Mouse (Mus musculus) embryonic facial prominence, embryonic 11.5 days (tissue): ENCODE results near the gene Spast. TPM values are rescaled to one million over a fixed set of nuclear protein-coding genes. Genes with fewer than 3 reads are reported as not detected.
"Not testable (repeated sequence)": the region's sequence is repeated elsewhere in the genome, so short reads cannot be mapped to it uniquely, and the experiment has no call there.

Experiments
- ATAC-seq: fragments of 200-750 bp; cut with Nextera tagmentation; replicated peaks from 2 replicates; pipeline ENCODE4 v1.8.0; 2017; ENCODE audit warnings: low read depth; ENCODE audit not compliant: insufficient number of reproducible peaks, low FRiP score, low TSS enrichment
- DNase-seq: peaks from one replicate; pipeline ENCODE4 v3.0.0-alpha.2; 2015; ENCODE audit warnings: low spot score
- H3K27ac ChIP-seq: fragments of 300-500 bp; sonication (generic); replicated peaks from 2 replicates; pipeline ENCODE4 v1.5.1; 2014; ENCODE audit warnings: mild to moderate bottlenecking, low read depth, low read length, control low read depth
- H3K27me3 ChIP-seq: fragments of 300-500 bp; sonication (generic); 2 replicates; pipeline ENCODE4 v1.6.1; 2014; ENCODE audit warnings: mild to moderate bottlenecking, low read length, moderate library complexity, mixed read lengths; ENCODE audit not compliant: control insufficient read depth, insufficient read depth
- H3K36me3 ChIP-seq: fragments of 300-500 bp; sonication (generic); replicated peaks from 2 replicates; pipeline ENCODE4 v1.6.1; 2014; ENCODE audit warnings: low read depth, mild to moderate bottlenecking, low read length, moderate library complexity, mixed read lengths; ENCODE audit not compliant: control insufficient read depth, insufficient read depth
- H3K4me1 ChIP-seq: fragments of 300-500 bp; sonication (generic); 2 replicates; pipeline ENCODE4 v1.6.1; 2014; ENCODE audit warnings: low read length, mixed read lengths; ENCODE audit not compliant: control insufficient read depth, insufficient read depth
- H3K4me2 ChIP-seq: fragments of 300-500 bp; sonication (generic); 2 replicates; pipeline ENCODE4 v1.6.1; 2014; ENCODE audit warnings: low read depth, mild to moderate bottlenecking, control low read depth, low read length, moderate library complexity
- H3K4me3 ChIP-seq: fragments of 300-500 bp; sonication (generic); 2 replicates; pipeline ENCODE4 v1.5.1; 2014; ENCODE audit warnings: low read depth, low read length, control low read depth
- H3K9ac ChIP-seq: fragments of 300-500 bp; sonication (generic); replicated peaks from 2 replicates; pipeline ENCODE4 v1.6.1; 2014; ENCODE audit warnings: mild to moderate bottlenecking, control low read depth, low read length
- H3K9me3 ChIP-seq: fragments of 300-500 bp; sonication (generic); replicated peaks from 2 replicates; pipeline ENCODE4 v1.6.1; 2016; ENCODE audit warnings: mild to moderate bottlenecking, low read length, inconsistent platforms, mixed read lengths; ENCODE audit not compliant: control insufficient read depth
- WGBS: fragments of 180-500 bp; shearing (Covaris S2); extraction: QIAGEN DNeasy Blood & Tissue Kit; methylation state at CpG from one replicate; pipeline ENCODE4 v1.1.7; 2014; 5-methylcytosine and 5-hydroxymethylcytosine counted together
- polyA plus RNA-seq: library from polyadenylated mRNA; unstranded; fragments of >200 nt; fragmentation: Nextera tagmentation; extraction: Ambion mirVana; gene quantifications from 2 replicates; pipeline ENCODE4 v1.2.1, GENCODE M21; 2014

The Spast gene
- polyA plus RNA-seq, 1 experiment from 2014 or later = 41.3 TPM

- no peaks in the 10 kb centered on the region for H3K9me3 ChIP-seq
- H3K27me3 ChIP-seq = no peaks in the 10 kb centered on the region
- ATAC-seq = no peak
- H3K4me3 ChIP-seq = peak overlapping the region; percentile 98
- WGBS = 46% methylated on average over 11 of the region's 11 CpGs
- no peaks in the 10 kb centered on the region for H3K36me3 ChIP-seq
- H3K9ac ChIP-seq = peak overlapping the region; percentile 97
- H3K4me1 ChIP-seq = no peaks in the 10 kb centered on the region
- peak overlapping the region; percentile 71 for H3K4me2 ChIP-seq
- peak overlapping the region; percentile 98 for H3K27ac ChIP-seq
- peak; percentile 25 for DNase-seq
These were observed 42.5 kb upstream of the Spast start for GRCm38 (mm10) chr17:74296076-74296823.

GRCm38 (mm10) chr17:74296991-74297390 is 41.8 kb upstream of the Spast start:
- WGBS = 92% methylated on average over 5 of the region's 5 CpGs
- H3K4me2 ChIP-seq, H3K27me3 ChIP-seq, DNase-seq, H3K27ac ChIP-seq, H3K9me3 ChIP-seq, H3K36me3 ChIP-seq, H3K4me3 ChIP-seq, ATAC-seq, H3K9ac ChIP-seq, H3K4me1 ChIP-seq: not testable (repeated sequence)

- H3K9ac ChIP-seq = no peak overlapping the region
- no peaks in the 10 kb centered on the region for H3K27me3 ChIP-seq
- no peak overlapping the region for H3K27ac ChIP-seq
- no peaks in the 10 kb centered on the region for H3K9me3 ChIP-seq
- H3K4me3 ChIP-seq = no peak overlapping the region
- H3K36me3 ChIP-seq = no peaks in the 10 kb centered on the region; the same call in 1 of the 2 replicates
- ATAC-seq = no peak
- WGBS = 88% methylated on average over 5 of the region's 5 CpGs
- no peaks in the 10 kb centered on the region for H3K4me1 ChIP-seq
- DNase-seq = no peak
- H3K4me2 ChIP-seq = no peak overlapping the region
These were observed 38.7 kb upstream of the Spast start for GRCm38 (mm10) chr17:74300089-74300488.

- ATAC-seq (no peak), DNase-seq (no peak)
- 99% methylated on average over 4 of the region's 4 CpGs for WGBS
- peaks cover 2% of the 10 kb centered on the region; the same call in 1 of the 2 replicates for H3K36me3 ChIP-seq
- H3K4me1 ChIP-seq = no peaks in the 10 kb centered on the region
- H3K9me3 ChIP-seq = no peaks in the 10 kb centered on the region
- no peak overlapping the region for H3K27ac ChIP-seq
- H3K9ac ChIP-seq = no peak overlapping the region
- no peaks in the 10 kb centered on the region for H3K27me3 ChIP-seq
- H3K4me2 ChIP-seq = no peak overlapping the region
- H3K4me3 ChIP-seq = no peak overlapping the region
These were observed 34.7 kb upstream of the Spast start for GRCm38 (mm10) chr17:74304060-74304459.

- Histone ChIP-seq H3K27ac (no peak overlapping the region), H3K9me3 (no peaks in the 10 kb centered on the region), H3K4me3 (no peak overlapping the region), H3K9ac (no peak overlapping the region), H3K27me3 (no peaks in the 10 kb centered on the region), H3K4me1 (no peaks in the 10 kb centered on the region), H3K36me3 (peaks cover 2% of the 10 kb centered on the region), H3K4me2 (no peak overlapping the region)
- no peak for ATAC-seq
- no peak for DNase-seq
- WGBS = 93% methylated on average over 4 of the region's 4 CpGs
These were observed 33.2 kb upstream of the Spast start for GRCm38 (mm10) chr17:74305616-74306015.

- Histone ChIP-seq H3K36me3 (peaks cover 2% of the 10 kb centered on the region), H3K9ac (no peak overlapping the region), H3K4me2 (no peak overlapping the region), H3K27ac (no peak overlapping the region), H3K27me3 (no peaks in the 10 kb centered on the region), H3K4me1 (no peaks in the 10 kb centered on the region), H3K9me3 (no peaks in the 10 kb centered on the region), H3K4me3 (no peak overlapping the region)
- WGBS = 84% methylated on average over 1 of the region's 1 CpGs
- DNase-seq (no peak), ATAC-seq (no peak)
These were observed 32.8 kb upstream of the Spast start for GRCm38 (mm10) chr17:74306021-74306420.

GRCm38 (mm10) chr17:74315445-74316308 is 23.1 kb upstream of the Spast start:
- Histone ChIP-seq H3K27me3 (no peaks in the 10 kb centered on the region), H3K36me3 (no peaks in the 10 kb centered on the region), H3K4me1 (no peaks in the 10 kb centered on the region), H3K4me2 (peak overlapping the region; percentile 49), H3K9ac (peak overlapping the region; percentile 78), H3K4me3 (peak overlapping the region; percentile 73), H3K9me3 (no peaks in the 10 kb centered on the region), H3K27ac (peak overlapping the region; percentile 89)
- ATAC-seq (no peak), DNase-seq (peak; percentile 33)
- under 1% methylated on average over 45 of the region's 45 CpGs for WGBS
